Mouse (Mus musculus) MN1 (cell line): Measurements from ENCODE around the gene Btbd11.

Source experiments
- DNase-seq: peaks from one replicate; pipeline ENCODE4 v3.0.0-alpha.2; 2016; ENCODE audit warnings: low spot score

The Btbd11 gene

GRCm38 (mm10) chr10:85421629-85422012 is 35.0 kb downstream of the Btbd11 start:
- no peak for DNase-seq

DNA sequence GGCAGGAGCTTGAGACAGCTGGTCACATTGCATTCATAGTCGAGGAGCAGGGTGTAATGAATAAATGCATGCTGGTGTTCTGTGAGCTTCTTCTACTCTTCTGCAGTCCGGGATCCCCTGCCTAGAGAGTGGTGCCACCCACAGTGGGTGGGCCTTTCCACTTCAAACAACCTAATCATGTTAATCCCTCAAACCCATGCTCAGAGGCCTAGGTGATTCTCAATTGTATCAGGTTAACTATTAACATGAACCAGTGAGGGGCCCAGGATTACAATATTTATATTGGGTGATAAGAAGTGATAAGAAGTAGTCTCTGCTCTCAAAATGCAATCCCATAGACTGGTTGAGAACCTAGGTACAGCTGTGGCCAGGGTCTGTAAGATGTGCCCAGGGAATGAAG is 39.1 kb downstream of the Btbd11 start:
- no peak for DNase-seq

DNA sequence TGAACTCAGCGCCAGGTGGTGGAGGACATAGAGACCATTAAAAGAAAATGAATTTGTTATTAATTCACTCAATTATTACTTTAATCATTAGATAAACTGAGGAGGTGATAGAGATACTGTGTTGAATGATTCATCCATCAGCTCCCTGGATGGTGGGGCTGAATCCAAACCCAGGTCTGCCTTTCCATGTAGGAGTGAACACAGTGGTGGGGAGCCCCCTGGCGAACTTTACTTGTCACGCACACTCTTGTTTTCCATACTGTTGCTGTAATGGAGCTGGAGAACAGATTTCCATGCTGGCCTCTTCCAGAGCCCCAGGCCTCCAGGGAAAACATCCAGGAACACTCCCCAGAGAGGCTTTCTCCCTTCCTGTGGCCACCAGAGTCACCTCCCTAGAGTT is 50.6 kb downstream of the Btbd11 start:
- no peak for DNase-seq

DNA sequence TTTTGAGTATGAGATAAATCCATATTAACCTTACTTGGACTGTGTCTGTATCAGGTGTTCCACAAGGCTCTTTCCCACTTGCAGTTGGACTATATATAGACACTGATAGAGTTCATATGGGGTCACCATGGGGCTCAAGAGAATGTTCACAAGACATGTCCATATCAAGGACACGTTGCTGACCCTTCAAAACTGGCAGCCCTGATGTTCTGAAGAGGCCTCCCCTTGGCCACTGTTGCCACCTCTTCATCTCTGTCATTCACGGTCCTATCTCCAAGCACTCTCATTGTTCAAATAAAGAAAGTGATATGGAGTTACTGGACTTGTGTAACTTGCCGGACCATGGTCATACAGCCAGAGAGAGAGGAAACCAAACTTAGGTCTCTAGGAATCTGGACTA is 56.8 kb downstream of the Btbd11 start:
- no peak for DNase-seq

GRCm38 (mm10) chr10:85445891-85446290 is 59.3 kb downstream of the Btbd11 start:
- DNase-seq: no peak

GRCm38 (mm10) chr10:85446700-85447099 is 60.1 kb downstream of the Btbd11 start:
- no peak for DNase-seq

GRCm38 (mm10) chr10:85447869-85448268 is 61.3 kb downstream of the Btbd11 start:
- no peak for DNase-seq

- no peak for DNase-seq
Measured at GRCm38 (mm10) chr10:85451629-85452368, 65.2 kb downstream of the Btbd11 start.

- no peak for DNase-seq
Measured at GRCm38 (mm10) chr10:85453221-85453775, 66.7 kb downstream of the Btbd11 start.

DNA sequence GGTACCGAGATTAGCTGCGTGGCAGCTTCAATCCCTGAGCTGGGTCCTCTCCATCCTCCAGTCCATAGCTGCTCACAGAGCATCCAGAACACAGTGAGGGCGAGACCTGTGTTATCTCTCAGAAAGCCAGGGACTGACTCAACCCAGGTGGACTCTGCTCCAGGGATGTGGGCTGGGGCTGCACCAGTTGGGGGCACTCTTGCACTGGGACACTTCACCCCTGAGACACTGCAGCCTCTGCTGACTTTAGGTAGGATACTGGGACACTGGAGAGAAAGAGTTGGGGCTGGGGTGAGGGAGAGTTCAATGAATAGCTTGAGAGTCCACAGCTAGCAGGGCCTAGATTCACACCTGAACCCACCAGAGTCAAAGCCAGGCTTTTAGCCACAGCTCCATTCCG is 69.4 kb downstream of the Btbd11 start:
- DNase-seq: no peak

- no peak for DNase-seq
Measured at GRCm38 (mm10) chr10:85458744-85459344, 72.2 kb downstream of the Btbd11 start.

- DNase-seq: no peak
Measured at GRCm38 (mm10) chr10:85460736-85461135, 74.1 kb downstream of the Btbd11 start.

DNA sequence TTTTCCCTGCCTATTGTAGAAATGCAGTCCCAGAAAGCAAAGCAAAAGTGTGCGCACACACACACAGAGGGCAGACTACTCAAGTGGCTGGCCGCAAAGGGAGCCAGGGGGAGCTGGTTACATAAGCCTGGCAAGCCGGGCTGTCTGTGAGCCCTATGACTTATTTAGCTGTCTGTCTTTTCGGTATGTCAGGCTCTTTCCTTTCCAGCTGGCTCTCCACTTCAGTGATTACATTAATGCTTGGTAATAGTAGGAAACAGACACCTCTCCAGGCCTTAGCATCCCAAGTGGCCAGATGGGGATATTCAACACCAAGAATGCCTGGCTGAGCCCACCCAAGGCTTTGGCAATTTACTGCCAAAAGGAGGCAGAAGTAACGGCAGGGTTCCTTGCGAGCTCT is 77.5 kb downstream of the Btbd11 start:
- DNase-seq: no peak

GRCm38 (mm10) chr10:85465516-85466408 is 79.1 kb downstream of the Btbd11 start:
- DNase-seq: no peak

DNA sequence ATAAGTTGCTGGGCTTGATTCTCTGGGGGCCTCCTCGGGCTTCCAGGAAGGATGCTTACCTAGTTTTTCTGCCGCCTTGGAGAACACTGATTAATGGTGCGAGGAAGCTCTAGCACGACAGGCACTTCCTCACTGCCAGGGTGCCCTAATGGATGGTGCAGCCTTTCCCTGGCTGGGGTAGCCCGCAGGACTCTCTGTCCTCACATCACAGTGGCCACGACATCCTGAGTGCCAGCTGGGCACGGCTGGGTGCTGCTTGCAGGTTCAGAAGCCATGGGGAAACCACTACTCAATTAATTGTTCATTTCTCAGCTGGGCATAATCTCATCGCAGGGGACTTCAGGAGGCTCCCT is 79.8 kb downstream of the Btbd11 start:
- no peak for DNase-seq

GRCm38 (mm10) chr10:85467393-85467792 is 80.8 kb downstream of the Btbd11 start:
- DNase-seq: no peak

DNA sequence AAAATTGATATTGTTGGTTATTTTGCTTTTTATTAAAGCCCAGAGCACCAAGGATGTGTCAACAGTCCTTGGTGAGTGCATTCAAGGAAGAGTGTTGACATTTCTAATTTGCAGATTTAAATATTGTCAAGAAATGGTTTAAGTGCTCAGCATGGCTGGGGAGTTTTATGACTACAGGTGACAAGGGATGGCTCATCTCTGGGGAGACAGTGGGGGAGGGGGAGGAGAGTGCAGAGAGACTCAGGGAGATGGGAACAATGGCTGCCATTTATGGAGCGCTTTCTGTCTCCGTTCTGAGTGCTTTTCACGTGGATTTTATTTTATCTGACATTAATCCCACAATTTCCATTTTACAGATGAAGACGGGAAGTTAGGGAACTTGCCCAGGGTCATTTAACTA is 81.9 kb downstream of the Btbd11 start:
- no peak for DNase-seq

GRCm38 (mm10) chr10:85469341-85469740 is 82.7 kb downstream of the Btbd11 start:
- no peak for DNase-seq

DNA sequence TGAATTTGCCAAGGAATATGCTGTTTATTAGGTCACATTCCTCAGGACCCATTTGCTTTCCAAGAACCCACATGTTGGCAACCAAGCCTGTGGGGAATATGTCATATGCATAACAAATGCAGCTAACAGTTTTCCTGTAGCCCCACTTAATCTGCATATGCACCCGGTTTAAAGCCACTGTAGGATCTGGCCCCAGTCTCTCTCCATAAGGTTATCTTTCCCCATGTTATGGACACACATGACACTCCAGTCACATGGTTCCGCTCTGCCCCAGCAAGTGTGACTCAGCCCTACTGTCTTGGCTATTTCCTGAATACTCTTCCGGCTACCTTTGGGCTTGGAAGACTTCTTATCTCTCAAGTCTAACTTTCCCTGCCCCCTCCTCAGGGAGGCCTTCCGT is 86.7 kb downstream of the Btbd11 start:
- DNase-seq: no peak

- DNase-seq: no peak
Measured at GRCm38 (mm10) chr10:85473871-85474270, 87.3 kb downstream of the Btbd11 start.

- DNase-seq: no peak
Measured at GRCm38 (mm10) chr10:85475642-85476345, 89.2 kb downstream of the Btbd11 start.
